Mouse (Mus musculus): ENCODE measurements at regions not wholly inside any gene's neighbourhood (a gene's known extent, or its start where the extent isn't known, plus 50 kb on each side); places are given as distances from the start of the nearest gene placed in this dataset.

GRCm38 (mm10) chr1:193453654-193454053 lies 83.6 kb upstream of the Camk1g start:
- no peak for TF ChIP-seq CTCF (IDR thresholded peaks at IDR 0.05; ENCODE audit: extremely low read depth, insufficient read length, insufficient replicate concordance, low read depth, low read length)
- TF ChIP-seq POLR2A (IDR thresholded peaks at IDR 0.05; ENCODE audit: low read depth, low read length), result no peak

Measured in small intestine, adult 2 months (tissue).